Mouse (Mus musculus) heart, adult 9 months (tissue): ENCODE results near the gene Rnf144b.

Experiments used
- DNase-seq, 2 experiments: peaks; one replicate each; pipeline ENCODE4 v3.0.0; 2022; ENCODE audit warnings: low spot score in 2 of 2

Gene Rnf144b

DNA sequence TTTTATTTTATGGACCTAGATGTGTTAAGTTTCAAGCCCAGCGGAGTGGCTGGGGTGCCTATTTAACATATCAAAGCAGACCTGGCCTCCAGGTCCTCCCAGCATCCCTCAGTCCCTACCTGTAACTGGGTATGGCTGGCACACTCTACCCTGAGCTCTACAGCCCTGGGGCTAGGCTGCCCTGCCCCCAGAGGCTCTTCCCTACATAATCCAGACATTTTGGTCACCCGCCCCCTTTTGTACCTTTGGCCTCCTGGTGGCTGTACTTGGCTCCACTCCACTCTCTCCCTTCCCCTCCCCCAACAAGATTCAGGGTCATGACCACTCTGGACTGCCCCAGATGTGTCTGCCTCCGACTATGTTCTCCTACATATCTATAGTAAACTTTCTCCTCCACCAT is 2.0 kb downstream of the Rnf144b start:
- DNase-seq, result no peak

DNA sequence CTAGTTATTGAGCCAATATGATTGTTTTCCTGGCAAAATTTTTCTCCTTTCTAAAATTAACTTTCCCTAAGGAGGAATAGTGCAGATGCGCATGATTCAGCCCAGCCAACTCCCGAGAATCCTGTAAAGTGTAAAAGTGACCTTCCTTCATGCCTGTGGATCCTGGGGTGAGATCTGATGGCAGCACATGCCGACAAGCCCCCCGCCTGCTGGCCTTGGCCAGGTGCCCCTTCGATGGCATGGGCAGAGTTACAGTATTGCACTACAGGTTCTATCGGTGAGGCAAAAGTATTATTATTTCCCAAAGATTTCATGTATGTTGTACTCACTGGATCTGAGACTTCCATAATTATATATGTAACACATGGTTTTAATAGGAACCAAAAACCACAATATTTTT is 2.5 kb downstream of the Rnf144b start:
- DNase-seq, result no peak

DNA sequence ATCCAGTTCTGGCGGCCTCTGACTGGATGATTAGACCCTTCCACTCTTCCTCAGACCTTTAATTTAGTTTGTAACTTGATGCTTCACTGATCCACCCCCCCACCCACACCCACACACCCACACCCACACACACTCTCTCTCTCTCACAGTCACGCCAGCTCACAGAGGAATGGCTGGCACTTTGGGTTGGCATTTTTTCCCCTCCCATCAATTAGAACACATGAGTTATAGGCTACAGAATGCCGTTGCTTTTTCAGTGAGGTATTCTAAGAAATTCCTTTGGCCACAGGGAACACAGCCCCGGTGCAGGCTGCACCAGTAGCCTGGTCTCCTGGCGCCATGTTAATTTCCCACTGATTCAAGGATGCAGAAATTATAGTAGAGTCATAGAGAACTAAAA is 3.1 kb downstream of the Rnf144b start:
- DNase-seq, result no peak

- no peak for DNase-seq
These were observed 6.6 kb downstream of the Rnf144b start for GRCm38 (mm10) chr13:47129090-47129489.

GRCm38 (mm10) chr13:47133058-47133457 is 10.6 kb downstream of the Rnf144b start:
- DNase-seq, result no peak

DNA sequence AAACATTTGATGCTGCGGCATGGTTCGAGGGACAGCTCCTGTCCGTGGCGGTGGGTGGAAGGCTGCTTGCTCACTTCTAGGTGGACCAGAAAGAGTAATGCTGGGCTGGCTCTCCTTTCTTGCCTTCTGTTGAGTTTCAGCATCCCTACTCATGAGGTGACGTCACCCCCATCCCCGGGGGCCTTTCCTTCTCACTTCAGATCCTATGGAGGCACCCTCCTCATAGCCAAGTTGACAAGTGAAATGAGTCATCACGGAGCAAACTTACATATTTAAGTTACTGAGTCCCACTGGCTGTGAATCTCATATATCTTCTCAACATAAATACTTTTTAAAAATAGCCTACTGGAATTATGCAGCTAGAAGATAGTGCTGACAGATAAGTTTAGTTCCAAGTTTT is 12.4 kb downstream of the Rnf144b start:
- no peak for DNase-seq

GRCm38 (mm10) chr13:47135741-47136140 is 13.3 kb downstream of the Rnf144b start:
- no peak for DNase-seq

DNA sequence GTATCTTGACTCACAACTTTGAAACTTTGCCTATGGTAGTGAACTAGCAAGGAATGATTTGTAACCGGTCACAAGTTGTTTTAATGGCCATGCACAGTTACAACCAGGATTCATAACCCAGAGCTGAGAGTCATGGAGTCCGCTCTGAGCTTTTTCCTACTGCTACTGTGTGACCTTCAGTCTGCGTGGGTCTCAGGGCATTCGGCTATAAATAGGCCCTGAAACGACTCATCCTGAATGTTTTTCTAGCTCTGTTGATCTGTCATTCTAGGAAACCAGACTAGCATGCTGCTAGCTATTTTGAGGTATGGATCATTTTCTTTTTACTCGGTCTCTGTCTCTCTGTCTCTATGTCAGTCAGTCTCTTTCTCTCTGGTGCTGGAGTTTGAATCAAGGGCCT is 20.3 kb downstream of the Rnf144b start:
- no peak for DNase-seq

GRCm38 (mm10) chr13:47145939-47146338 is 23.5 kb downstream of the Rnf144b start:
- DNase-seq, result no peak

- DNase-seq, result no peak
These were observed 23.9 kb downstream of the Rnf144b start for GRCm38 (mm10) chr13:47146388-47146787.

DNA sequence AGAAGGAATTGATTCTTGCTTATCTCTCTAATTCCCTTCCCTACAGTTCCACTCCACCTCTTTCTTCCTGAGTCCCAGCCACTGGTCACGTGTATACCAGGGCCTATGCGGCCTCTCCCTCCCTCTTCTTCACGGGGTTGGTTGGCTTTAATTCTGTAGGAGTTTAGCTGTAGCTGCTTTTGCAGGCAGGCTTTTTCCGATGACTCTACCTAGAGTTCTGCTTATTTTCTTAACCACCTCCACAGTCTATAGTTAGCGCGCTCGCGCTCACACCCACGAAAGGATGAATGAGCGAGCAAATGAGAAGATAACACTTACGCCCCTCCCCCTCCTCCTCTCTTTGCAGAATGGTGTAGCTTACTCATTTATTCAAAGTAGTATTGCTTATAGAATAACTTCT is 26.1 kb downstream of the Rnf144b start:
- DNase-seq, result peak; percentile 13 to 15

DNA sequence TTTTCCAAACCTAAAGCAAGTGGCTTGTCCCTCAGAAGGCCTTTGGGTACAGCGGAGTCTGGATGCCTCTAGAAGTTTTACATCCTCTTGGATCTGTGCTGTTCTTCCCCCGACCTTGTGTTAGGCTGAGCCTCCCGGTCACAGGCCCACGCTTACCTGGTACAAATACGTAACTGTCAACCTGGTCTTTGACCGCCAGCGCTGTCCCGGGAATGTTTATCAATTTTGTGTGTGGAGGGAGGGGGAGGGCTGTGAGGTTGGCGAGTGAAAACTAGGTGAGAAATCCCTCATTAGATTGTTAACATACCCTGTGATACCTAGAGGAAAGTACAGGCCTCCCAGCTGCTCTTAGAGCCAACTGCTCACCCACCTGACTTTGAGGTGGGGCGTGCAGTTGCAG is 27.5 kb downstream of the Rnf144b start:
- DNase-seq, result no peak

DNA sequence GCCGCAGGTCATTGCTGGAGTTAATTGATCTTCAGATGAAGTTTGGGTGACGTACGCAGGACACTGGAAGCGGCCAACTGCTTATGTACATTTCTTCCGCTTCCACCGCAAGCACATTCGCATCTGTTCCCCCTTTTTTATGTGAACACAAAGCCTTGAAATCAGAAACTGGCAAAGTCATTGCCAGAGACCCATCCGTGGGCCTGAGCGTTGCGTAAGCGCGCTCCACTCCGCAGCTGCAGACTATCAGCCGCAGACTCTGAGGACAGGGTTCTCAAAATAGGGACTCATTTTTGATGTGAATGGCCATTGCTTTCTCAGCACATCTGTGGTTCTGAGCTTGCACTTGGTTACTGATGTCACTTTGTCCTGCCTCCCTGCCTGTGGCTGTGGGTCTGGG is 28.6 kb downstream of the Rnf144b start:
- peak; percentile 24 to 56 for DNase-seq

DNA sequence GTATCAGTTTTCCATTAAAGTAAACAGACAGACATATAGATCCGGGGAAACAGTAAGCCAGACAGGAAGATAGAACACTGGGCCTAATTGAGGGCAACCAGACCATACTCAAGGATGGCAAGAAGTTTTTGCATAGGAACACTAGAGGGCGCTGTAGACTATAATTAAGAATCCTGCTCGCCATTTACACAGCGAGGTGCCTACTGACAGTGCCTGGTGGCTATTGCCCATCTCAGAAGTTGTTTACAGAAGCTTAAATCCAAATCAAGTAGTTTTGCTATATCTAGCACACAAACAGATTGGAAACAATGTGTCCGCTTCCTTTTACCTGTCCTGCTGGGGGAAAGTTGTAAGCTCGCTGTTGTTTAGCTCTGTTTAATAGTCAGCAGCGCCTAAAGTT is 29.9 kb downstream of the Rnf144b start:
- peak; percentile 15 to 40 for DNase-seq

DNA sequence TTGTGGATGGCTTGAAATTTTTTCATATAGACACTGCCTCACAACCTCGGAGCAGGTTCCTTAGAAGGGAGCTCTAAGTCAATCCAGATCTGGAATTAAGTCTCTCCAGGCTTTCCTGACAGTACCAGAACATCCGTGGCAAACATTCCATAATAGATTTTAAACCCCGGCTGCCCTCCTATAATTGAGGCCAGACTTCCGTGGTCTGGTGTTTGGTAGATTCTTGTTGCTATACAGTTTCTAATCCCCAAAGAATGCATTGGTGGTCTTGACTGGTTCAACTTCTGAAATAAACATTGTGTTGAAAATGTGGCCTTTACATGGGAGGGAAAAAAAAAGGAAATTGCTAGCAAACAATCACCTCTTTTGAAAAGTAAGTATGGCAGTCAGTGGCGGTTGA is 30.8 kb downstream of the Rnf144b start:
- DNase-seq, result no peak

GRCm38 (mm10) chr13:47154866-47155265 is 32.4 kb downstream of the Rnf144b start:
- no peak for DNase-seq

- DNase-seq, result no peak
These were observed 34.4 kb downstream of the Rnf144b start for GRCm38 (mm10) chr13:47156841-47157240.

DNA sequence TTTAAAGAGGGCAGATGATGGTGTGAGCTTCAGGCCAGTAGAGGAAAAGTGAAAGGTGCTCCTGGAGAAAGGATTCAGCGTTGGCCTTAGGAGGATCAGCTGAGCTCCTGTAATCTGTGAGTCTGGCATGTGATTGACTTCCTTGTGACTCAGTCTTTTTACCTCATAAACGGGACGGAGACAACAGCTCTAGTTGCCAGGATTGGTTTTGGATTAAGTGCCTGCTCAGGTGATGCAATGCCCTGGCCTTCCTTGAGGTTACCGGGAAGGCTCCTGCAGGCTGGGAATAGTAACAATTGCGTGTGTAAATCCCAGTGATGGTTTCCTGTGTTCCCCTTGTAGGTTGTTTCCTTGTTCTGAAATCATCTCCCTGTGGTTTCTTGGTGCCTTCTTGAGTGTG is 39.5 kb downstream of the Rnf144b start:
- no peak for DNase-seq

- DNase-seq, result no peak
These were observed 42.3 kb downstream of the Rnf144b start for GRCm38 (mm10) chr13:47164732-47165131.

- DNase-seq, result no peak
These were observed 42.8 kb downstream of the Rnf144b start for GRCm38 (mm10) chr13:47165261-47165660.

- DNase-seq, result no peak
These were observed 46.0 kb downstream of the Rnf144b start for GRCm38 (mm10) chr13:47168484-47168883.

- no peak for DNase-seq
These were observed 47.6 kb downstream of the Rnf144b start for GRCm38 (mm10) chr13:47170026-47170425.

- no peak for DNase-seq
These were observed 48.5 kb downstream of the Rnf144b start for GRCm38 (mm10) chr13:47170811-47171555.

GRCm38 (mm10) chr13:47172891-47173290 is 50.4 kb downstream of the Rnf144b start:
- no peak for DNase-seq
